Mouse (Mus musculus) hindbrain, postnatal 0 days (tissue): Measurements from ENCODE around the gene Wnt7a. TPM values are rescaled to one million over a fixed set of nuclear protein-coding genes. Genes with fewer than 3 reads are reported as not detected.
A peak's percentile ranks its signal among the peaks of the same experiment; 100 is the strongest.

Experiments
- ATAC-seq: fragments of 200-750 bp; cut with Nextera tagmentation; 2 replicates; pipeline ENCODE4 v1.8.0; 2017; ENCODE audit warnings: mild to moderate bottlenecking, moderate TSS enrichment, moderate library complexity
- DNase-seq: peaks from one replicate; pipeline ENCODE4 v3.0.0-alpha.2; 2015; ENCODE audit warnings: low spot score
- H3K27ac ChIP-seq: fragments of 300-500 bp; sonication (generic); 2 replicates; pipeline ENCODE4 v1.5.1; 2014; ENCODE audit warnings: mild to moderate bottlenecking
- H3K27me3 ChIP-seq: fragments of 300-500 bp; sonication (generic); 2 replicates; pipeline ENCODE4 v1.6.1; 2014; ENCODE audit warnings: low read length, mixed read lengths; ENCODE audit not compliant: insufficient read depth
- H3K36me3 ChIP-seq: fragments of 300-500 bp; sonication (generic); 2 replicates; pipeline ENCODE4 v1.6.1; 2014; ENCODE audit warnings: low read length, mixed read lengths; ENCODE audit not compliant: insufficient read depth
- H3K4me1 ChIP-seq: fragments of 300-500 bp; sonication (generic); 2 replicates; pipeline ENCODE4 v1.6.1; 2014; ENCODE audit warnings: antibody characterized with exemption, low read length, mixed read lengths; ENCODE audit not compliant: insufficient read depth
- H3K4me2 ChIP-seq: fragments of 300-500 bp; sonication (generic); 2 replicates; pipeline ENCODE4 v1.6.1; 2014; ENCODE audit warnings: low read depth, mild to moderate bottlenecking, low read length, moderate library complexity, mixed read lengths
- H3K4me3 ChIP-seq: fragments of 300-500 bp; sonication (generic); 2 replicates; pipeline ENCODE4 v1.5.1; 2014; ENCODE audit warnings: low read length
- H3K9ac ChIP-seq: fragments of 300-500 bp; sonication (generic); replicated peaks from 2 replicates; pipeline ENCODE4 v1.6.1; 2014; ENCODE audit warnings: mild to moderate bottlenecking, low read length, moderate library complexity, mixed read lengths
- H3K9me3 ChIP-seq: fragments of 300-500 bp; sonication (generic); 2 replicates; pipeline ENCODE4 v1.6.1; 2016; ENCODE audit warnings: low read length, mixed read lengths
- CTCF ChIP-seq: IDR thresholded peaks from 2 replicates; pipeline ENCODE4 v1.5.1; 2016; ENCODE audit warnings: antibody characterized with exemption, control low read depth, low read depth
- WGBS: fragments of 180-500 bp; shearing (Covaris S2); extraction: QIAGEN DNeasy Blood & Tissue Kit; methylation state at CpG from one replicate; pipeline ENCODE4 v1.1.7; 2014; 5-methylcytosine and 5-hydroxymethylcytosine counted together
- polyA plus RNA-seq: library from polyadenylated mRNA; unstranded; fragments of >200 nt; fragmentation: Nextera tagmentation; extraction: Ambion mirVana; gene quantifications from 2 replicates; pipeline ENCODE4 v1.2.1, GENCODE M21; 2015
- total RNA-seq: library from RNA; depleted of rRNA; stranded (reverse); fragments of >200 nt; gene quantifications from 2 replicates; pipeline ENCODE4 v1.2.3, GENCODE M21; 2014

Gene Wnt7a
- total and polyA plus RNA-seq, 2 experiments from 2014 or later = 6.2 to 11.4 TPM

DNA sequence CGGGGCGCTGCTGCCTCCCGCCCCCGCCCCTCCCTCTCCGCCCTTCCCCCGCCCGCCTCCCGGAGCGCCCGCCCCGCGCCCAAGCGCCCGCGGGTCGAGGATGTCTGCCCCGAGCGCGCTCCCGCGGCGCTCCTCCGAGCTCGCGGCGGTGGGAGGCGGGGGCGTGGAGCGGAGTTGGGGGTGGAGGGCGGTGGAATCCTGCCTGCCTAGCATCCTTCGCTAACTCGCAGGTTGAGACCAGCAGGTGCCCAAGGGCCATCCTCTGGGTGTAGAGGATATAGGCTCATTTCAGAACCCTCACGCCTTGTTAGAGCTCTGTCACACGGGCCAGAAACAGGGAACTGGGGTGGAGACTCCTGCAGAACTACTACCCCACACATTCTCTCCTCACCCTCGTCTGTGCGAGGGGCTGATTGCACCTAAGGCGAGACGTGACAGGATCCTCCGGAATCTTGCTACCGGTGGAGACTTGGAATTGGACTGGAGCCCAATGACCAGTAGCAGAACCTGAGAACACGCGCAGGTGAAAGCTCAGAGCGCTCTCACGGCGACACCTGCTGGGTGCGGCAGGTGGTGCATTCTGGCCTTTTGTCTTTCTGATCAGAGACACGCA, 312 bp upstream of the Wnt7a start:
- peak overlapping the region; percentile 66; the same call in 1 of the 2 replicates for H3K27ac ChIP-seq
- peaks cover 12% of the 10 kb centered on the region for H3K27me3 ChIP-seq
- peak overlapping the region; percentile 97 for H3K4me2 ChIP-seq
- peak; percentile 98 for TF ChIP-seq CTCF
- H3K4me3 ChIP-seq = peak overlapping the region; percentile 53
- peaks cover 7% of the 10 kb centered on the region; the same call in 1 of the 2 replicates for H3K4me1 ChIP-seq
- peak overlapping the region; percentile 52 for H3K9ac ChIP-seq
- H3K36me3 ChIP-seq = no peaks in the 10 kb centered on the region
- ATAC-seq (peak; percentile 48), DNase-seq (peak; percentile 91)
- no peaks in the 10 kb centered on the region for H3K9me3 ChIP-seq
- under 1% methylated on average over 34 of the region's 47 CpGs for WGBS

DNA sequence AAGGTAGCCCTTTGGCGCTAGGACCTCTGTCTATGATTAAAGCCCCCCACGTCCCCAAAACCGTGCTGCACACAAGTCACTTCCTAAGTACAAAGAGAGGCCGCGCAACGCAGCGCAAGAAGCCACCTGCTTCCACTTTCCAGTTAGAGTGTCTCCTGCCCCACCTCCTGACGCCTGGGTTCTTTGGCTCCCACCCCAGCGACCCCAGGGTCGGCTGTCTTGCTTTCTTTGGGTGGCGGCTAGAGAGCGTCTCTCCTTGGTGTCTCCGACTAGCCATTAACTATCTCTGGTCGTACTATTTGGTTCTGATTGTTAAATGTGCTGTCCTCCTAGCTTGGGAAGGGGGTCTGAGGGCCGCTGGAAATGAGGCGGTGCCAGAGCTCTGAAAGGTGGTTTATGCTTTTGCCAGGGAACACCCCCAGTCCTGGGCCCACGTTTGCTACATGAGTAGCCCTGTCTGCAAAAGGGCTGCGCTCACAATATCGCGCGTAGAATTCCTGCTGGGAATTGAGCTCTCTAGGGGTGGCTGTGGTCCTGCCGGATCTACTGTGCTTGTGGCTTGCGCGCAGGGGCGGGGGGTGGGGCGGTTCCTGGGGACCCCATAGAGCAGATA, 889 bp downstream of the Wnt7a start:
- ATAC-seq = no peak

DNA sequence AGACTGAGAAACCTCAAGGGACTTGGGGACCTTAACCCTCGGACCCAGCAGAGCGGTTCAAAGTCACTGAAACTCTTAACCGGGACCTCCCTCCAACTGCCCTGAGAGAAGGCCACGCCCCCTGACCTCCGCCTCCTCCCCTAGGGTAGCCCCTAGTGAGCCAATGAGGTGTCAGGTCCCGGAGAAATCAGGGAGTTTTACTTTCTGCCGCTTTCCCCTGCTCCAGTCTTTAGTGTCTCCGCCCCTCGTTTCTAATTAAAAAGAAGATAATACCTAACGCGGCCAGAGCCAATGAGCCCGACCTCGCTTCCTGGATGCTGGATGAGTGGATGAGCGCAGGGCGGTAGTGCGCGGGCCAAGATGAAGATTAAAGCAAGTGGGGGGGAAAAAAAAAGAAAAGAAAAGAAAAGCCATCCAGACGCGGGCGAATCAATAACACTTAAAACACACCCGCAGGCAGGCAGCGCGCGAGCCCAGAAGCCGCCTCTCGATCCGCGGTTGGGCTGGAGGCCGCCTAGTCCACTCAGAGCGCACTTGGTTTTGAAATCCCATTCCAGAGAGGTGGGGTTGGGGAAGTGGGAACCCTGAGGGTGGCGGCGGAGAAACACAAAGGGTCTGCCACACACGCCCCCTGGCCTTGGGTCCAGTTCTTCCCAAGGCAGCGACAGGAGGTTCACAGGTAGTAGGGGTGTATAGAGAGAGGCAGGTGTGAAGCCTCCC, 1.6 kb downstream of the Wnt7a start:
- ATAC-seq = no peak
- H3K4me1 ChIP-seq = peaks cover 7% of the 10 kb centered on the region; the same call in 1 of the 2 replicates
- TF ChIP-seq CTCF = no peak
- peak overlapping the region; percentile 52 for H3K9ac ChIP-seq
- no peaks in the 10 kb centered on the region for H3K9me3 ChIP-seq
- under 1% methylated on average over 34 of the region's 34 CpGs for WGBS
- DNase-seq = peak; percentile 36
- peak overlapping the region; percentile 97 for H3K4me2 ChIP-seq
- peak overlapping the region; percentile 53 for H3K4me3 ChIP-seq
- peaks cover 12% of the 10 kb centered on the region for H3K27me3 ChIP-seq
- no peak overlapping the region for H3K27ac ChIP-seq
- no peaks in the 10 kb centered on the region for H3K36me3 ChIP-seq

More for the DNA sequence above, 889 bp downstream of the Wnt7a start:
- Histone ChIP-seq H3K9ac (peak overlapping the region; percentile 52), H3K4me2 (peak overlapping the region; percentile 97), H3K27me3 (peaks cover 12% of the 10 kb centered on the region), H3K36me3 (no peaks in the 10 kb centered on the region), H3K9me3 (no peaks in the 10 kb centered on the region), H3K4me3 (peak overlapping the region; percentile 53), H3K27ac (no peak overlapping the region; the same call in 1 of the 2 replicates), H3K4me1 (peaks cover 7% of the 10 kb centered on the region; the same call in 1 of the 2 replicates)
- DNase-seq = no peak
- no peak for TF ChIP-seq CTCF
- WGBS = under 1% methylated on average over 26 of the region's 26 CpGs

DNA sequence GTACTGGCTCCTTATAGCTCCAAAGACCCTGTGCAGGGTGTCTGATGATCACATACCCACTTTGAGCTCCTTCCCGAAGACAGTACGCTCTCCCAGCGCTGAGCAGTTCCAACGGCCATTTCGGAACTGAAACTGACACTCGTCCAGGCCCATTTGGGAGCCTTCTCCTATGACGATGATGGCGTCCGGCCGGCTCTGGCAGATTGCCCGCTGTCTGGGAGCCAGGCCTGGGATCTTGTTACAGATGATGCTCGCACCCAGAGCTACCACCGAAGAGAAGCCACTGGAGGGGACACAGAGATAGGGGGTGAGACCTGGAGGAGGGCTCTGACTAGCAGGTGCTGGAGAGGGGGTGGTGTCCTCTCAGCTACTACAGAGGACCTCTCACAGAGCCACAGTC, 2.5 kb downstream of the Wnt7a start:
- no peak overlapping the region for H3K9ac ChIP-seq
- H3K36me3 ChIP-seq = no peaks in the 10 kb centered on the region
- H3K9me3 ChIP-seq = no peaks in the 10 kb centered on the region
- peaks cover 7% of the 10 kb centered on the region; the same call in 1 of the 2 replicates for H3K4me1 ChIP-seq
- DNase-seq = peak; percentile 24
- H3K4me3 ChIP-seq = no peak overlapping the region
- H3K27me3 ChIP-seq = peaks cover 12% of the 10 kb centered on the region
- WGBS = 61% methylated on average over 13 of the region's 13 CpGs
- peak overlapping the region; percentile 97 for H3K4me2 ChIP-seq
- no peak for TF ChIP-seq CTCF
- ATAC-seq = no peak
- no peak overlapping the region for H3K27ac ChIP-seq

DNA sequence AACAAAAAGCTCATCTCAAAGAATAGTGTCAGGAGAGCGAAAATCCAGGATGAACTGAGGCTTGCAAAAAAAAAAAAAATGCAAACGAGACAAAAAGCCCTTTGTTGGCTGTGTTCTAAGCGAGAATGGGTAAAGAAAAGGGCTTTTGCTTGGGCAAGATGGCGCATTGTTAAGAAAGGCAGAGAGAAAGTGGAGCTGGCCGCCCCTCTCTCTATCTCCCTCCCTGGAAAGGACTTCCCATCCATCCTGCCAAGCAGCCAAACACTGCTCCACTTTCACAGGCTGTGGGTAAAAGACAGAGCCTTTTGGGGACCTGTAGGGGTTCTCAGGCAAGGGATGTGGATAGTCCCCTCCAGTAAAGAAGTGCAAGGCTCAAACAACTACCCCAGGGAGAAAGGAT, 9.6 kb downstream of the Wnt7a start:
- ATAC-seq = peak; percentile 56; the same call in 1 of the 2 replicates
- no peak overlapping the region for H3K4me2 ChIP-seq
- no peaks in the 10 kb centered on the region for H3K36me3 ChIP-seq
- H3K27ac ChIP-seq = peak overlapping the region; percentile 16; the same call in 1 of the 2 replicates
- no peaks in the 10 kb centered on the region for H3K4me1 ChIP-seq
- no peaks in the 10 kb centered on the region for H3K27me3 ChIP-seq
- 29% methylated on average over 5 of the region's 5 CpGs for WGBS
- no peak for TF ChIP-seq CTCF
- no peak overlapping the region for H3K4me3 ChIP-seq
- H3K9ac ChIP-seq = no peak overlapping the region
- DNase-seq = peak; percentile 34
- no peaks in the 10 kb centered on the region for H3K9me3 ChIP-seq

DNA sequence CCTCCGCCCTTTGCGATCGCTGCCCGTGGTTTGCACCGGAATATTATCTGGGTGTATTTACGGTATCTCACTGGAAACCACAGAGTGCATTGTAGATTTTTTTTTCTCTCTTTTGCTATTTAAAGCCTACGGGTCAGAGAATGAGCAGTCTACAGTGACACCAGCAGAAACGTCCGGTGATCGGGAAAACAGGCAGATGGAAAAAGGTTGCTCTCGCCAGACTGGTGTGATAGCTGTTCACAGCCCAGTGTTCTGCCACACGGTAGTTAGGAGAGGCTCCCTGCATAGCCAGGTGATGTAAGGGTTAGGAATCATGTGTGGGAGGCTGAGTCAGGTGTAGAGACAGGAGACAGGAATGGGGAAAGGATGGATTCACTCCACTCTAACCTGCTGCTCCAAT, 10.6 kb downstream of the Wnt7a start:
- Histone ChIP-seq H3K36me3 (no peaks in the 10 kb centered on the region), H3K4me1 (no peaks in the 10 kb centered on the region), H3K4me2 (no peak overlapping the region), H3K9me3 (no peaks in the 10 kb centered on the region), H3K27ac (no peak overlapping the region), H3K27me3 (no peaks in the 10 kb centered on the region), H3K4me3 (no peak overlapping the region), H3K9ac (no peak overlapping the region)
- ATAC-seq (no peak), DNase-seq (no peak)
- WGBS = 73% methylated on average over 12 of the region's 12 CpGs
- no peak for TF ChIP-seq CTCF
